Mouse (Mus musculus) thymus, postnatal 36 days (tissue): ENCODE measurements at regions not wholly inside any gene's neighbourhood (a gene's known extent, or its start where the extent isn't known, plus 50 kb on each side); places are given as distances from the start of the nearest gene placed in this dataset.

Experiments used
- DNase-seq, 2 experiments: peaks; one replicate each; pipeline ENCODE4 v3.0.0; 2022; ENCODE audit warnings: mixed read lengths in 2 of 2

- DNase-seq, result peak; percentile 46 to 50
Measured at GRCm38 (mm10) chr7:117127728-117128127, 253.1 kb upstream of the Xylt1 start.

- no peak for DNase-seq
Measured at GRCm38 (mm10) chr7:117134869-117135268, 245.9 kb upstream of the Xylt1 start.

DNA sequence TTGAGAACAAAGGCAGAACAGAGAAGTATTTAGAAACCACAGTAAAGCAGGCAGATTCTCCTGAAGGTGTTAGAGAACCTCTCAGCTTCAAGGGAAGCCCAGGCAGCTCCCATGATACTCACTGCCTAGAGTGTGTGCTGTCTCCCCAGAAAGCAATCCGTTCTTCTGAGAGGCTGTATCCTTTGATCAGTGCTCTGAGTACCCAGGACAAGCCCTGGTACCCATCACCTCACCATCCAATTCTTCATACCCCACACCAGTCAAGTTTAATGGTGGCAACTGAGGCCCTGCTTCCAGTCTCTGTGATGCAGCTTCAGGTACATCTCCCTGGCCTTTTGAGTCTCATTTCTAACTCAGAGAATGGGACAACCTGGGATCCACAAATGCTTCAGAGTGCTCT is 242.1 kb upstream of the Xylt1 start:
- DNase-seq, result no peak

DNA sequence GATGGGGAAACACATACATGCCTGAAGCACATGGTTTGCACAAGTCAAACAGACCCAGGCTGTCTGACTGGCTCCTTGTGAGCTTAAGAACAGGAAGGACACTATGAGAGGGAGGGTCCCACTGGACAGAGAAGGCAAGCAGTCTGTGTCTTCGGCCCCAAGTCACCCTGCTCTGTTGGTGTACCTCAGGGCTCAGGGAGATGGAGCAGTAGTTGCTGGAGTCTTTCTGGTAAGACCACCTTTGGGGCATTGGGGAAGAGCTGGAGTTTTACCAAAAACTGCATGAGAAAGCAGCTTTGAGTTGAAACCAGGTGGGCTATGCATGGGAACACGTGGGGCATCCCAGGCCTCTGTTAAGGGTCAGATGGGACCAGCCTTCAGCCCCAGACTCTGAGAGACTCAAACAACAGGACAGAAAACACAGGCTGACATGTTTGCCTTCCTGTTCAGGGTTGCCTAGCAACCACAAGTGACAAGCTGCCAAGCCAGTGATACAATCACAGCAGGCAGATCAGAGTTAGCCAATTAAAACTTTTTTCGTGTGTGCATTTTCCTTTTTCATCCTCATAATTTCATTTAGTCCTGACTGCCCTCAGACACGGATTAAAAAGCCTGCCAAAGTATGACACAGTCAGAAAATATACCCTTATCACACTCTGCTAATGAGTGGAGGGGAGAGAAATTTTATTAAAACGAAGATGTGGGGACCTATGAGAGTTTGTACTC is 241.4 kb upstream of the Xylt1 start:
- DNase-seq, result no peak

DNA sequence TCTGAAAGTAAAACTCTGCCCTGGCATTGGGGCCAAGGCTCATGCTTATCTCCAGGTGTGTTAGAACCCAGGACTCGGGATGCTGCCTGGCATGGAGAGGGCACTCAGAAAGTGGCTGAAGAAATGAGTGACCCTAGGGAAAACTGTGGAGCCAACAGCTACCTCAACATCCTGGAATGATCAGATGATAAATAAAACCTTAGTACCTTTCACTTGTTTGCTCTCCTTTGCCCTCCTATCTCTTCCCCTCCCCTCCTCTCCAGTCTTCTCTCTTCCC is 240.9 kb upstream of the Xylt1 start:
- no peak for DNase-seq

- DNase-seq, result no peak
Measured at GRCm38 (mm10) chr7:117146809-117147208, 234.0 kb upstream of the Xylt1 start.

DNA sequence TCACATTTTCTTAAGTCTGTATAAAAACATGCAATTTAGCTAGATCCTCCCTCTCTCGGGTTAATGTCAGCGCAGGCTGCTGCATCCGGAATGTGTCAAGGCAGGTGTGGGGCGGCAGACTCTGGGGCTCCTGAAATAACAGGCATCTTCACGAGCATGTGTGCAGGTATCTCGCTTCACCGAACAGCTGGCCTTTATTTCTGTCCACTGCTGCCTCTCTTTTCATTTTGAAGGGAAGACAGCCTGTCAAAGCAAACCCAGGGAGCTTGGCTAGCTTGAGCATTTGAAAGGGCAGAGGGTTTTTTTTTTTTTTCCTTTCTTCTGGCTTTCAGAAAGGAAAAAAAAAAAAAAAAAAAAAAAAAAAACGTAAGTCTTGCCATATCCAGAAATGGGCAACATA is 230.4 kb upstream of the Xylt1 start:
- DNase-seq, result no peak

DNA sequence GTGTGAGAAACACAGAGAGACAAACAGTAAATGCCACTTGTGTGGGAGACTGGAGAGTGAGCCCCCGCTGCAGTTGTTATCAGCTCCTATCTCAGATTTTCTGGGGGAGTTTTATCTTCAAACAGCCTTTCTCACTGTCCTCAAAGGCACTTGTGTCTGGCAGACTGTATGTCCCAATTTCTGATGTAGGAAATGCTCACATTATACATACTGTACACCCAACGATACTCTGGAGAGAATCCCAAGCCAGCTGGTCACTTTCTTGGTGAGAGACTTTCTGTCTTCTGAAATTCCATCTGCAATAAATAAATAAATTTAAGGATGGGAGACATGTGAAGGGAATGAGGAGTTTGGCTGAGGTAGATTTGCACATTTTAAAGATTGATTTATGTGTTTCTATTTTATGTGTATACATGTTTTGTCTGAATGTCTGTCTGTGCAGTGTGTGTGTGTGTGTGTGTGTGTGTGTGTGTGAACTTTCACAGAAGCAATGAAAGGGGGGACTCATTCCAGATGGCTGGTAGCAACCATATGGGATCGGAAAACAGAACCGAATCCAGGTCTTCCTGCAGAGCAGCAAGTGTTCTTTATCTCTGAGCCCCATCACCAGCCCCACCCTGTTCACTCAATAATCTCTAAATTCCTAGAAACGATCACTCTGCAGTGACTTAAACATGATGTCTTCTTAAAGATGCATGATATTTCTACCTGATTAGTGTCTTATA is 226.8 kb upstream of the Xylt1 start:
- no peak for DNase-seq

DNA sequence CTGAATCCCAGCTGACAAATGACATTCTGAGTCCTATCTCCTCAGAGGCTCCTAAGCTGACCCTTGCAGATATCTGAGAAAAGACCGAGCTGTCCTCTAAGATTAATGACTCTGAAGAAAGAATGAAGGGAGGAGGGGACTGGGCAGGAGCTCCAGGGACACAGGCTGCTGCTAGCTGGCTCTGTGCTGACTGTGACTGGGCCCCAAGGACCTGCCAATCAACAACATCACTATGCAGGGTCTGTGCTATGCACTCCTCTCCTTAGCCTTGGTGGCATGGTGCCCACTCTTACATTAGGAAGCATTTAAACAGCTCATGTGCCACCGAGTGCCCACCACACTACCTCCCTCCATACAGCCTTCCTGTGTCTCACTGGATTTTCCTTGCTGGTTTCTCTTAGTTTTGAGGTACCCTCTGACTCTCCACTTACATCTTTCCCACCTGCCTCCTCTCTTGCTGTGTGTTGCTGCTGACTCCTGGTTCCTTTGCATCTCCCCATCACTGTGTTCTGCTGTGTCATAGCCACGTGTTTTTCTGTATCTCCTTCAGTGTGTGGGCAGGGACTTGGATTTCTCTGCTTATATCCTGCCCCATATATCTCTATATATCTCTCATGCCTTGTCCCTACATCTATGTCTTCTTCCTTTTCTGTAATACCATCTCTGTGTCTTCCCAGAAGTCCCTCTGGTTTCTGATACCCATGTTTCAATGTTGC is 219.4 kb upstream of the Xylt1 start:
- DNase-seq, result no peak

DNA sequence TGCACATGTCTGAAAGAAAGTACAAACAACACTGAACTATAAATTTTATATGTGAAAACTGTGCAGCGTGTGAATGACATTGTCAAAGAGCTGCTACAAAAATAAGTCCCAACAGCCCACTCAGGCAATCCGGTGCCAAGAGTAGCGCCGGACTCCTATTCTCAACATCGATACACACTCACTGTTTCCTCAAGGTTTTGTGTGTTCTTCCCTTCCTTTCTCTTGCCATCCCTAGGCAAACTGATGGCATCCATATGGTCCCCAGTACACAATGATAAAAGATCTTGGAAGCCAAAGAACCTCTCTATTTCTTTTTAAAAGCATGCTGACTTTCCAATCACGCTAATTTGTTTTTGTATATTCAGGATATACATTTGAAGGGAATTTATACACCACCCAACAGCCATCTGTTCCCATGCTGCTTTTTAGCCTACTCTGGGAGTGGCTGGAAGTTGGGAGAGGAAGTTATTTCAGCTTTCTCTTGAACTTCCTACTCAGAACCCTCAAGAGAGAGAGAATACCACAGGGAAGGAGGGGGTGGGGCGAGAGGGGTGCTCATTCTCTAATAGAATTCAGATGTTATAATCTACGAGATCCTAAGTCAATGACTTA is 205.9 kb upstream of the Xylt1 start:
- DNase-seq, result no peak

GRCm38 (mm10) chr7:117184011-117184410 is 196.8 kb upstream of the Xylt1 start:
- DNase-seq, result no peak

DNA sequence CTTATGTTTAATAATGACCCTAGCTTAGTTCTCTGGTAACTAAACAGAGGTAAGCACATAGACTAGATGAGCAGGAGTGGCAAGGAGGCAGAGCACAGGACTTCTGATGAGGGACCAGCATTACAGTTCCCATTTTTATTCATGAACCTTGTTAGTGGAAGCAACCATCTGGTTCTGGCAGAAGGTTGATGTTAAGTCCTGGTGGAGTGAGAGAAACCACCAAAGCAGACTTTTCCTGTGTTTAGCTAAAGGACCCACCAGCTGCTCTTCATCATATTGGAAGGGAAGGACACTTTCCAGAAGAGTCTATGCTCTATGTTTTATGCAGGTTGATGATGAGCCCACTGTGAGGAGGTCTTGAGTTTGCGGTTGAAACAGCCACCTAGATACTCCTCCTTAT is 194.9 kb upstream of the Xylt1 start:
- no peak for DNase-seq

GRCm38 (mm10) chr7:117196611-117197010 is 184.2 kb upstream of the Xylt1 start:
- no peak for DNase-seq

GRCm38 (mm10) chr7:117226294-117226693 is 154.5 kb upstream of the Xylt1 start:
- no peak for DNase-seq

DNA sequence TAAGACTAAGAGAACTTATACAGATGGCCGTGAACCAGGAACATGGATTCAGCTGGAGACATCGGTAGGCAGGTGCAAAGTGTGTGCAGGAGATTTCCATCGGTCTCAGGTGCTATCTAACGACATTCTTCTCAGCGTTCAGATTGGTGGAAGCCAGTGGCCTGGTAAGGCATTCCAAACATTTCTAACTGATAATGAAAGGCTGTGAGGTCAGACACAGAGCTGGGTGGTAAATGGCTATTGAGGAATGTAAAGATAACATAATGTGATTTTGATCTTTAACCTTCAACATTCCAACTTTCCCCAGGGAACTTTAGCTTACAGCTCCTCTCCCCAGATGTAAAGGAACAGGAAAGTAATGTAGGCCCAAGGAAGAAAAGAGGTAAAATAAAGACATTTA is 151.2 kb upstream of the Xylt1 start:
- no peak for DNase-seq

DNA sequence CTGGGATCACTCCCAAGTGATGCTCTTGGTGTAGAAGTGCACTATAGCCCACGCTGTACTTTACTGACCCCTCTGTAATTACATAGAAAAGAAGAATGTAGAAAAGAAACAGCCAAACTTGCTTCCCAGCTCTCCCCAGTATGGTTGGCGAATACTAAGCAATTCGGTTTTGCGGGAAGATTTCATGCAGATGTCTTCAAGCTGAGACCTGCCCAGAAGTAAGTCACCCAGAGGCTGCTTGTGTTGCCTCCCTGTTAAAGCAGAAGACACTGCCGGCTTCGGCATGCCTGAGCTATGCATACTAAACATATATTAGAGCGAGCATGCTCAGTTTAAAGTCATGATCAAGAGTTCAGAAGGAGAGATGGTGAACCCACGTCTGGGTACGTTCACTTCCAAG is 124.0 kb upstream of the Xylt1 start:
- DNase-seq, result no peak

GRCm38 (mm10) chr7:117258557-117258956 is 122.2 kb upstream of the Xylt1 start:
- DNase-seq, result no peak

DNA sequence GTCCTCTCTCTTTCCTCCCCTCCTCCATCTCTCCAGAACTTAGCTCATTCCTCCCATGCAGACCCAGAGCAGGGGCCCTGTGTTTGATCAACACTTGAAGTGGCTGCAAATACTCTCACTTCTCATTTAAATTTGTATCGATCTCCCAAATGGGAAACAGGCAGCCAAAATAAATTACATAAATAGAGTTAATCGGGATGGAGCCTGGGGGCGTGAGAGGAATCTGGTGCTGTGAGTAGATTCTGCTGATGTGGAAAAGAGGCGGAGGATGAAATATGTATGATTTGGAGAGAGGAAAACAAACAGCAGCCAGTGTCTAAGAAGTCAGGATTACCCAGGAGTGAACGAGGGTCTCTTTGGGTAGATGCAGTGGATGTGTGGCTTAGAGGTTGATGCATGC is 121.6 kb upstream of the Xylt1 start:
- DNase-seq, result no peak

DNA sequence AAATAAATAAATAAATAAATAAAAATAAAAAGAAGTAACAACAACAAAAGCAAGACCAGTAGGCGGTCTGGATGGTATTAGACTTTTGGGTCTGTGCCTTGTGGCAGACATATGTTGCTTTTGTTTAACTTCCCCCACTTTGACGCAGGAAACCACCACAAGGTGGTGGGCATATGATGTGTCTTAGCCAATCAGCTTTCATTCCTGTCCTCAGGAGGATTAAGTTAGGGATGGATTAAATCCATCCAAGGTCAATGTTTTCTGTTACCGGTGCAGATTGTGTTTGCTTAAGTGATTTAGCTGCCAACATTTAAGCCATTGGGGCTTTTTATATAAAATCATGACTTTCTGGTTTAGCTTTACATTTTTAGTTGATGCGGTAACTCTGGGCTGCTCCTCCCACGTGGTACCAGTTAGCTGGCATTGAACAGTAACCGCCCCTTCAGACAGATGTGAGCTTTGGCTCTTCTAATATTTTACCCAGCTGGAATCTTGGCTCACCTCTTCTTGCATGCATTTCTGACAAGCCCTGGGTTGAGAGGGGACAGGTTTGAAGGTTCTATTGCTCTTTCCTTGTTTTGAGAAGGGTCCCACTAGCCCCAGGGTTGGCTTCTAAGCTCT is 121.0 kb upstream of the Xylt1 start:
- DNase-seq, result no peak

DNA sequence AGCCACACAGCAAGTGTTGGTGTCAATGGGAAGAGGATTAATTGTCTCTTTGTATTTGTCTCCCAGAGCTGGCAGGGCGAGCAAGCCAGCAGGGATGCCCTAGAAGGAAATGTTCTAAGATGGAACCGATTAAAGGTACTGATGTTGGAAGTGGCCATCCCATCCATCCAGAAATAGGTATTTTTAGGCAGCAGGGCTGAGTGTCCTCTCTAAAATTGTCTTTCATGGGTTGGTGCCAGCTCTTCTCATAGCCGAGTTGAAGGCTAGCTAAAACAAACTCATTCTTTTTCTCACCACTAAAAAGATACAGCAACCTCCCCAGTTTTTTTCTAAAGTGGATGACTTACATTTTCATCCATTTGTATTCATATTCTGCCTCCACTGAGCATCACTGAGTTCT is 120.2 kb upstream of the Xylt1 start:
- DNase-seq, result no peak

GRCm38 (mm10) chr7:117263126-117263525 is 117.7 kb upstream of the Xylt1 start:
- no peak for DNase-seq

- DNase-seq, result no peak
Measured at GRCm38 (mm10) chr7:117264341-117264740, 116.4 kb upstream of the Xylt1 start.

DNA sequence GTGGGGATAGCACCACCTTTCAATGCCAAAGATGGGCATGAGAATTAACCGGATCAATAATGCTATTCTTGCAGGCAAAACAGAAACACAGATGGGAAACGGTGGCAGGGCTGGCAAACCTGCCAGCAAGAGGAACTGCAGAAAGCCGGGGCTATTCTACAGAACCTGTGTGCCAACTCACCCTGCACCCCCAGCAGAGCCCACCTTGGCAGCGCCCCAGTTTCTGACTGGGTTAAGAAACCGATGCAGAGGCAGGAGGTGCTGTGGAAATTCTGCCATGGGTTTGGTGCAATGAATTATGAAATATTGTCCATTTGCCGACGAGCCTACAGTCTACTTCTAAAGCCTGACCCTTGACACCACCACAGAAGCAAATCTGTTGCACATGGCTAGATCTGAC is 112.7 kb upstream of the Xylt1 start:
- no peak for DNase-seq
